Mouse (Mus musculus): Measurements from ENCODE around the gene 1700030J22Rik.

GRCm38 (mm10) chr8:116943555-116944384 lies 35.0 kb downstream of the 1700030J22Rik start:
- TF ChIP-seq E2F4 (IDR thresholded peaks at IDR 0.05; ENCODE audit: borderline replicate concordance, low read depth, low read length) (no peak), TBP (IDR thresholded peaks at IDR 0.05; ENCODE audit: low read depth, low read length) (no peak), TCF12 (IDR thresholded peaks at IDR 0.05; ENCODE audit: low read depth, low read length) (no peak), MAZ (IDR thresholded peaks at IDR 0.05; ENCODE audit: low read depth, low read length) (no peak), CTCF (IDR thresholded peaks at IDR 0.05 in 2 of 3, conservative IDR thresholded peaks at IDR 0.05 in 1 of 3; ENCODE audit: control insufficient read depth in 1 of 3, insufficient read depth in 1 of 3, low read depth in 2 of 3, low read length in 3 of 3, poor library complexity in 1 of 3, severe bottlenecking in 1 of 3) (no peak), USF1 (IDR thresholded peaks at IDR 0.05; ENCODE audit: low read depth, low read length) (no peak), EP300 (IDR thresholded peaks at IDR 0.05; ENCODE audit: low read depth in 1 of 2, low read length in 2 of 2) (no peak), MAX (IDR thresholded peaks at IDR 0.05; ENCODE audit: low read length) (no peak), RAD21 (IDR thresholded peaks at IDR 0.05; ENCODE audit: low read depth, low read length) (no peak), JUND (IDR thresholded peaks at IDR 0.05; ENCODE audit: low read depth, low read length) (no peak), ZNF384 (IDR thresholded peaks at IDR 0.05; ENCODE audit: low read depth, low read length) (no peak), CHD2 (IDR thresholded peaks at IDR 0.05; ENCODE audit: low read length) (no peak)

Measured in MEL (cell line).